Mouse (Mus musculus): ENCODE measurements around the gene Itpr1. TPM values are rescaled to one million over a fixed set of nuclear protein-coding genes. Genes with fewer than 3 reads are reported as not detected.

Itpr1 gene
- polyA plus RNA-seq, 1 experiment from 2014 or later, result 2.3 TPM

GRCm38 (mm10) chr6:108448016-108448735 lies 235.3 kb downstream of the Itpr1 start:
- 0 out of 2 replicates have a peak, but pooled peaks have one; percentile 21 for ATAC-seq (ENCODE audit: low read depth)
- Histone ChIP-seq H3K36me3 (no peaks in the 10 kb centered on the region), H3K27ac (no peak overlapping the region), H3K4me3 (replicated peaks) (no peak overlapping the region), H3K9me3 (replicated peaks) (no peaks in the 10 kb centered on the region), H3K9ac (no peak overlapping the region), H3K4me1 (replicated peaks) (peaks cover 7% of the 10 kb centered on the region; the same call in 1 of the 2 replicates), H3K4me2 (no peak overlapping the region), H3K27me3 (no peaks in the 10 kb centered on the region)
- no peak for DNase-seq
- 61% methylated on average over 11 of the region's 11 CpGs for WGBS (ENCODE audit: insufficient replicate concordance)

- no peak overlapping the region for H3K27ac ChIP-seq
- 70% methylated on average over 2 of the region's 2 CpGs for WGBS (ENCODE audit: insufficient replicate concordance)
Measured at GRCm38 (mm10) chr6:108448864-108449263, 236.0 kb downstream of the Itpr1 start.

GRCm38 (mm10) chr6:108451536-108451935 lies 238.6 kb downstream of the Itpr1 start:
- 50% methylated on average over 2 of the region's 2 CpGs for WGBS (ENCODE audit: insufficient replicate concordance)
- Histone ChIP-seq H3K36me3 (no peaks in the 10 kb centered on the region), H3K4me3 (replicated peaks) (no peak overlapping the region), H3K4me1 (replicated peaks) (peaks cover 22% of the 10 kb centered on the region), H3K27ac (no peak overlapping the region), H3K4me2 (no peak overlapping the region), H3K9ac (no peak overlapping the region), H3K27me3 (no peaks in the 10 kb centered on the region), H3K9me3 (replicated peaks) (no peaks in the 10 kb centered on the region)
- DNase-seq, result no peak
- ATAC-seq (ENCODE audit: low read depth), result no peak

More at GRCm38 (mm10) chr6:108448864-108449263, 236.0 kb downstream of the Itpr1 start:
- Histone ChIP-seq H3K9ac (no peak overlapping the region), H3K27me3 (no peaks in the 10 kb centered on the region), H3K4me3 (replicated peaks) (no peak overlapping the region), H3K9me3 (replicated peaks) (no peaks in the 10 kb centered on the region), H3K4me1 (replicated peaks) (peaks cover 12% of the 10 kb centered on the region; the same call in 1 of the 2 replicates), H3K4me2 (no peak overlapping the region), H3K36me3 (no peaks in the 10 kb centered on the region)
- DNase-seq (no peak), ATAC-seq (ENCODE audit: low read depth) (no peak)

GRCm38 (mm10) chr6:108453618-108454017 lies 240.7 kb downstream of the Itpr1 start:
- 71% methylated on average over 5 of the region's 5 CpGs for WGBS (ENCODE audit: insufficient replicate concordance)
- H3K4me3 ChIP-seq (replicated peaks), result no peak overlapping the region
- no peaks in the 10 kb centered on the region for H3K9me3 ChIP-seq (replicated peaks)
- no peaks in the 10 kb centered on the region for H3K27me3 ChIP-seq
- ATAC-seq (ENCODE audit: low read depth) (no peak), DNase-seq (no peak)
- no peaks in the 10 kb centered on the region for H3K36me3 ChIP-seq
- peaks cover 30% of the 10 kb centered on the region for H3K4me1 ChIP-seq (replicated peaks)
- H3K27ac ChIP-seq, result no peak overlapping the region
- no peak overlapping the region for H3K9ac ChIP-seq
- no peak overlapping the region for H3K4me2 ChIP-seq

- WGBS (ENCODE audit: insufficient replicate concordance), result 75% methylated on average over 16 of the region's 16 CpGs
- no peaks in the 10 kb centered on the region for H3K36me3 ChIP-seq
- H3K27ac ChIP-seq, result no peak overlapping the region
- no peak overlapping the region for H3K4me3 ChIP-seq (replicated peaks)
- H3K9ac ChIP-seq, result no peak overlapping the region
- DNase-seq (no peak), ATAC-seq (ENCODE audit: low read depth) (no peak)
- H3K9me3 ChIP-seq (replicated peaks), result no peaks in the 10 kb centered on the region
- H3K4me2 ChIP-seq, result no peak overlapping the region
- H3K27me3 ChIP-seq, result no peaks in the 10 kb centered on the region
- peaks cover 27% of the 10 kb centered on the region for H3K4me1 ChIP-seq (replicated peaks)
Measured at GRCm38 (mm10) chr6:108454061-108454891, 241.4 kb downstream of the Itpr1 start.

- H3K4me2 ChIP-seq, result no peak overlapping the region
- peaks cover 27% of the 10 kb centered on the region for H3K4me1 ChIP-seq (replicated peaks)
- ATAC-seq (ENCODE audit: low read depth) (no peak), DNase-seq (no peak)
- no peaks in the 10 kb centered on the region for H3K9me3 ChIP-seq (replicated peaks)
- H3K27me3 ChIP-seq, result no peaks in the 10 kb centered on the region
- 75% methylated on average over 7 of the region's 7 CpGs for WGBS (ENCODE audit: insufficient replicate concordance)
- H3K27ac ChIP-seq, result no peak overlapping the region
- no peak overlapping the region for H3K4me3 ChIP-seq (replicated peaks)
- no peak overlapping the region for H3K9ac ChIP-seq
- H3K36me3 ChIP-seq, result no peaks in the 10 kb centered on the region
Measured at GRCm38 (mm10) chr6:108454979-108455836, 242.3 kb downstream of the Itpr1 start.

GRCm38 (mm10) chr6:108456231-108457062 lies 243.6 kb downstream of the Itpr1 start:
- ATAC-seq (ENCODE audit: low read depth) (no peak), DNase-seq (no peak)

GRCm38 (mm10) chr6:108457063-108457405 lies 244.1 kb downstream of the Itpr1 start:
- 33% methylated on average over 5 of the region's 5 CpGs for WGBS (ENCODE audit: insufficient replicate concordance)
- Histone ChIP-seq H3K9me3 (replicated peaks) (no peaks in the 10 kb centered on the region), H3K4me2 (no peak overlapping the region), H3K4me3 (replicated peaks) (no peak overlapping the region), H3K9ac (no peak overlapping the region), H3K27me3 (no peaks in the 10 kb centered on the region), H3K4me1 (replicated peaks) (peaks cover 27% of the 10 kb centered on the region), H3K36me3 (no peaks in the 10 kb centered on the region), H3K27ac (peak overlapping the region; percentile 64; the same call in 1 of the 2 replicates)
- no peak for DNase-seq
- ATAC-seq (ENCODE audit: low read depth), result 0 out of 2 replicates have a peak, but pooled peaks have one; percentile 46

More at GRCm38 (mm10) chr6:108456231-108457062, 243.6 kb downstream of the Itpr1 start:
- 50% methylated on average over 18 of the region's 18 CpGs for WGBS (ENCODE audit: insufficient replicate concordance)
- no peaks in the 10 kb centered on the region for H3K27me3 ChIP-seq
- peak overlapping the region; percentile 11; the same call in 1 of the 2 replicates for H3K4me2 ChIP-seq
- H3K4me3 ChIP-seq (replicated peaks), result no peak overlapping the region
- peaks cover 27% of the 10 kb centered on the region for H3K4me1 ChIP-seq (replicated peaks)
- peak overlapping the region; percentile 22; the same call in 1 of the 2 replicates for H3K9ac ChIP-seq
- H3K9me3 ChIP-seq (replicated peaks), result no peaks in the 10 kb centered on the region
- H3K27ac ChIP-seq, result peak overlapping the region; percentile 18; the same call in 1 of the 2 replicates
- H3K36me3 ChIP-seq, result no peaks in the 10 kb centered on the region

GRCm38 (mm10) chr6:108457516-108458181 lies 244.8 kb downstream of the Itpr1 start:
- 66% methylated on average over 14 of the region's 14 CpGs for WGBS (ENCODE audit: insufficient replicate concordance)
- Histone ChIP-seq H3K27ac (0 out of 2 replicates have a peak overlapping the region, but pooled peaks have one; percentile 6), H3K4me2 (no peak overlapping the region), H3K4me3 (replicated peaks) (no peak overlapping the region), H3K36me3 (no peaks in the 10 kb centered on the region), H3K4me1 (replicated peaks) (peaks cover 27% of the 10 kb centered on the region), H3K9ac (no peak overlapping the region), H3K9me3 (replicated peaks) (no peaks in the 10 kb centered on the region), H3K27me3 (no peaks in the 10 kb centered on the region)
- ATAC-seq (ENCODE audit: low read depth), result no peak
- DNase-seq, result no peak

- H3K27ac ChIP-seq, result 0 out of 2 replicates have a peak overlapping the region, but pooled peaks have one; percentile 6
Measured at GRCm38 (mm10) chr6:108458182-108458571, 245.3 kb downstream of the Itpr1 start.

More at GRCm38 (mm10) chr6:108458182-108458571, 245.3 kb downstream of the Itpr1 start:
- no peak overlapping the region for H3K4me2 ChIP-seq
- no peaks in the 10 kb centered on the region for H3K36me3 ChIP-seq
- H3K4me3 ChIP-seq (replicated peaks), result no peak overlapping the region
- H3K27me3 ChIP-seq, result no peaks in the 10 kb centered on the region
- H3K9me3 ChIP-seq (replicated peaks), result no peaks in the 10 kb centered on the region
- ATAC-seq (ENCODE audit: low read depth), result no peak
- H3K9ac ChIP-seq, result no peak overlapping the region
- no peak for DNase-seq
- H3K4me1 ChIP-seq (replicated peaks), result peaks cover 27% of the 10 kb centered on the region
- WGBS (ENCODE audit: insufficient replicate concordance), result 76% methylated on average over 2 of the region's 2 CpGs
